Mouse (Mus musculus) E14TG2a.4 (cell line): Measurements from ENCODE around the gene Mrpl43.

Experiments
- CTCF ChIP-seq: conservative IDR thresholded peaks from 2 replicates; pipeline ENCODE4 v1.5.1; 2014; ENCODE audit warnings: low read length
- NANOG ChIP-seq: IDR thresholded peaks from 2 replicates; pipeline ENCODE4 v1.6.1; 2014; ENCODE audit warnings: borderline replicate concordance, low read length, mixed read lengths
- POU5F1 ChIP-seq: IDR thresholded peaks from 2 replicates; pipeline ENCODE4 v1.6.1; 2014; ENCODE audit warnings: low read length, borderline replicate concordance

GRCm38 (mm10) chr19:45046523-45047321 lies 40.5 kb upstream of the Mrpl43 start:
- no peak for TF ChIP-seq CTCF
- no peak for TF ChIP-seq POU5F1
- TF ChIP-seq NANOG: no peak
